Mouse (Mus musculus): ENCODE measurements around the gene Pex11g. TPM values are rescaled to one million over a fixed set of nuclear protein-coding genes. Genes with fewer than 3 reads are reported as not detected.

The Pex11g gene
- 3.4 TPM for polyA plus RNA-seq (2014; fragmentation: Illumina TruSeq; extraction: RNeasy Lipid Tissue Mini Kit (QIAGEN cat#74804); ENCODE audit: low read depth, low replicate concordance)

GRCm38 (mm10) chr8:3467006-3467885, at the start of gene Pex11g:
TSS of gene Pex11g (minus strand) at chr8:3467680.

GRCm38 (mm10) chr8:3515260-3515671, 47.8 kb upstream of the Pex11g start, which contains the start of gene Pnpla6:
TSS of gene Pnpla6 (plus strand) at chr8:3515384.

GRCm38 (mm10) chr8:3500235-3501090, 33.0 kb upstream of the Pex11g start, which contains the start of gene Mcoln1:
TSS of gene Mcoln1 (plus strand) at chr8:3500457.

GRCm38 (mm10) chr8:3492901-3493844, 25.7 kb upstream of the Pex11g start, which contains the start of gene Zfp358:
TSS of gene Zfp358 (plus strand) at chr8:3493138.

GRCm38 (mm10) chr8:3470562-3470961, 3.1 kb upstream of the Pex11g start, which contains the start of gene Tex45:
TSS of gene Tex45 (plus strand) at chr8:3470862.

Other genes with a start within 250 kb of the Pex11g start
- 7.8 TPM for gene Insr, start 188.1 kb downstream of the Pex11g start, polyA plus RNA-seq (2014; fragmentation: Illumina TruSeq; extraction: RNeasy Lipid Tissue Mini Kit (QIAGEN cat#74804); ENCODE audit: low read depth, low replicate concordance)
- not detected for gene A430078G23Rik, start 114.3 kb downstream of the Pex11g start, polyA plus RNA-seq (2014; fragmentation: Illumina TruSeq; extraction: RNeasy Lipid Tissue Mini Kit (QIAGEN cat#74804); ENCODE audit: low read depth, low replicate concordance)
- 3.2 TPM for gene Arhgef18, start 74.7 kb downstream of the Pex11g start, polyA plus RNA-seq (2014; fragmentation: Illumina TruSeq; extraction: RNeasy Lipid Tissue Mini Kit (QIAGEN cat#74804); ENCODE audit: low read depth, low replicate concordance)
- 29.3 TPM for gene Tex45, start 3.2 kb upstream of the Pex11g start, polyA plus RNA-seq (2014; fragmentation: Illumina TruSeq; extraction: RNeasy Lipid Tissue Mini Kit (QIAGEN cat#74804); ENCODE audit: low read depth, low replicate concordance)
- 0.27 TPM for gene Zfp358, start 25.5 kb upstream of the Pex11g start, polyA plus RNA-seq (2014; fragmentation: Illumina TruSeq; extraction: RNeasy Lipid Tissue Mini Kit (QIAGEN cat#74804); ENCODE audit: low read depth, low replicate concordance)
- 6.4 TPM for gene Mcoln1, start 32.8 kb upstream of the Pex11g start, polyA plus RNA-seq (2014; fragmentation: Illumina TruSeq; extraction: RNeasy Lipid Tissue Mini Kit (QIAGEN cat#74804); ENCODE audit: low read depth, low replicate concordance)
- 1.8 TPM for gene Pnpla6, start 47.7 kb upstream of the Pex11g start, polyA plus RNA-seq (2014; fragmentation: Illumina TruSeq; extraction: RNeasy Lipid Tissue Mini Kit (QIAGEN cat#74804); ENCODE audit: low read depth, low replicate concordance)
- not detected for gene C330021F23Rik, start 100.3 kb upstream of the Pex11g start, polyA plus RNA-seq (2014; fragmentation: Illumina TruSeq; extraction: RNeasy Lipid Tissue Mini Kit (QIAGEN cat#74804); ENCODE audit: low read depth, low replicate concordance)
- 2.1 TPM for gene Camsap3, start 119.6 kb upstream of the Pex11g start, polyA plus RNA-seq (2014; fragmentation: Illumina TruSeq; extraction: RNeasy Lipid Tissue Mini Kit (QIAGEN cat#74804); ENCODE audit: low read depth, low replicate concordance)
- 1.1 TPM for gene Xab2, start 153.6 kb upstream of the Pex11g start, polyA plus RNA-seq (2014; fragmentation: Illumina TruSeq; extraction: RNeasy Lipid Tissue Mini Kit (QIAGEN cat#74804); ENCODE audit: low read depth, low replicate concordance)
- gene Pet100, start 153.9 kb upstream of the Pex11g start, polyA plus RNA-seq (2014; fragmentation: Illumina TruSeq; extraction: RNeasy Lipid Tissue Mini Kit (QIAGEN cat#74804); ENCODE audit: low read depth, low replicate concordance): 37.0 TPM
- not detected for gene Pcp2, start 157.9 kb upstream of the Pex11g start, polyA plus RNA-seq (2014; fragmentation: Illumina TruSeq; extraction: RNeasy Lipid Tissue Mini Kit (QIAGEN cat#74804); ENCODE audit: low read depth, low replicate concordance)
- 20.9 TPM for gene Stxbp2, start 163.3 kb upstream of the Pex11g start, polyA plus RNA-seq (2014; fragmentation: Illumina TruSeq; extraction: RNeasy Lipid Tissue Mini Kit (QIAGEN cat#74804); ENCODE audit: low read depth, low replicate concordance)
- gene Retn, start 188.1 kb upstream of the Pex11g start, polyA plus RNA-seq (2014; fragmentation: Illumina TruSeq; extraction: RNeasy Lipid Tissue Mini Kit (QIAGEN cat#74804); ENCODE audit: low read depth, low replicate concordance): 1.1 TPM
- gene Mcemp1, start 198.1 kb upstream of the Pex11g start, polyA plus RNA-seq (2014; fragmentation: Illumina TruSeq; extraction: RNeasy Lipid Tissue Mini Kit (QIAGEN cat#74804); ENCODE audit: low read depth, low replicate concordance): not detected
- gene Fcor, start 204.7 kb upstream of the Pex11g start, polyA plus RNA-seq (2014; fragmentation: Illumina TruSeq; extraction: RNeasy Lipid Tissue Mini Kit (QIAGEN cat#74804); ENCODE audit: low read depth, low replicate concordance): not detected
- 3.2 TPM for gene Trappc5, start 208.6 kb upstream of the Pex11g start, polyA plus RNA-seq (2014; fragmentation: Illumina TruSeq; extraction: RNeasy Lipid Tissue Mini Kit (QIAGEN cat#74804); ENCODE audit: low read depth, low replicate concordance)
- gene Fcer2a, start 226.5 kb upstream of the Pex11g start, polyA plus RNA-seq (2014; fragmentation: Illumina TruSeq; extraction: RNeasy Lipid Tissue Mini Kit (QIAGEN cat#74804); ENCODE audit: low read depth, low replicate concordance): 0.27 TPM